Mouse (Mus musculus): ENCODE measurements around the gene Pdlim7.

DNA sequence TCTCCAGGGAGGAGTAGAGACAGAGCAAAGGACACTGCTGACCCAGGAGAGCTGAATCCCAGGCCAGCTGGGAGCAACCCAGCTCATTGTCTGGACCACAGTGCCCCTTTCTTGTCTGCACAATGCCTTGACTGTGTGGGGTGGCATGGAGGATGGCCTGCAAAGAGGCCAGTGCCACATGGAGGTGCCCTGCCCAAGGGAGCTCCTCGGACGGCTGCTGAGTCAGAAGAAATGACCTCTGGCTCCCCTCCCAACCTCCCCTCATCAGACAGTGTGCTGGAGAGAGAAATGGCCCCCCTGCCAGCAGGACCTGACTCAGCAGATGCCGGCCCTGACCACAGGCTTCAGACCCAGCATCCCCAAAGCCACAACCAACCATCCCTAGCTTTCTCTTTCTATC, 48.3 kb downstream of the Pdlim7 start:
- TF ChIP-seq CTCF (IDR thresholded peaks at IDR 0.05; ENCODE audit: low read depth) = no peak
- TF ChIP-seq EP300 (IDR thresholded peaks at IDR 0.05; ENCODE audit: low read depth) = no peak

Data from liver, embryonic 14.5 days (tissue).